Mouse (Mus musculus): ENCODE data around the gene H2-Ab1. TPM values are rescaled to one million over a fixed set of nuclear protein-coding genes. Genes with fewer than 3 reads are reported as not detected.

The H2-Ab1 gene
- polyA plus RNA-seq, 1 experiment from 2014 or later, result 13.5 TPM

GRCm38 (mm10) chr17:34272102-34272501 is 14.6 kb downstream of the H2-Ab1 start:
- H3K4me3 ChIP-seq (ENCODE audit: low read depth, low read length), result no peak overlapping the region
- no peak overlapping the region for H3K9ac ChIP-seq (ENCODE audit: low read depth, low read length)
- ATAC-seq (replicated peaks; ENCODE audit: insufficient number of reproducible peaks, low FRiP score, low TSS enrichment), result no peak
- H3K27ac ChIP-seq (ENCODE audit: low read depth, low read length), result no peak overlapping the region
- no peaks in the 10 kb centered on the region for H3K9me3 ChIP-seq (replicated peaks; ENCODE audit: control insufficient read depth, low read length)
- no peaks in the 10 kb centered on the region for H3K27me3 ChIP-seq (ENCODE audit: control insufficient read depth, insufficient read depth, low read length)
- H3K4me1 ChIP-seq (ENCODE audit: control insufficient read depth, insufficient read depth, low read length), result no peaks in the 10 kb centered on the region
- H3K36me3 ChIP-seq (ENCODE audit: control insufficient read depth, insufficient read depth, low read length), result no peaks in the 10 kb centered on the region
- 83% methylated on average over 1 of the region's 1 CpGs for WGBS (ENCODE audit: insufficient replicate concordance)
- no peak overlapping the region for H3K4me2 ChIP-seq

GRCm38 (mm10) chr17:34280499-34281038 is 23.1 kb downstream of the H2-Ab1 start:
- no peak overlapping the region for H3K27ac ChIP-seq (ENCODE audit: low read depth, low read length)
- no peak overlapping the region for H3K4me2 ChIP-seq
- peaks cover 6% of the 10 kb centered on the region; the same call in 1 of the 2 replicates for H3K27me3 ChIP-seq (ENCODE audit: control insufficient read depth, insufficient read depth, low read length)
- H3K9ac ChIP-seq (ENCODE audit: low read depth, low read length), result no peak overlapping the region
- no peaks in the 10 kb centered on the region for H3K4me1 ChIP-seq (ENCODE audit: control insufficient read depth, insufficient read depth, low read length)
- H3K9me3 ChIP-seq (replicated peaks; ENCODE audit: control insufficient read depth, low read length), result no peaks in the 10 kb centered on the region
- no peak overlapping the region for H3K4me3 ChIP-seq (ENCODE audit: low read depth, low read length)
- WGBS (ENCODE audit: insufficient replicate concordance), result 79% methylated on average over 1 of the region's 1 CpGs
- ATAC-seq (replicated peaks; ENCODE audit: insufficient number of reproducible peaks, low FRiP score, low TSS enrichment), result no peak
- H3K36me3 ChIP-seq (ENCODE audit: control insufficient read depth, insufficient read depth, low read length), result no peaks in the 10 kb centered on the region

GRCm38 (mm10) chr17:34281836-34282235 is 24.3 kb downstream of the H2-Ab1 start:
- 63% methylated on average over 1 of the region's 1 CpGs for WGBS (ENCODE audit: insufficient replicate concordance)
- Histone ChIP-seq H3K27me3 (ENCODE audit: control insufficient read depth, insufficient read depth, low read length) (peaks cover 6% of the 10 kb centered on the region; the same call in 1 of the 2 replicates), H3K4me2 (no peak overlapping the region), H3K27ac (ENCODE audit: low read depth, low read length) (no peak overlapping the region), H3K4me1 (ENCODE audit: control insufficient read depth, insufficient read depth, low read length) (no peaks in the 10 kb centered on the region), H3K4me3 (ENCODE audit: low read depth, low read length) (no peak overlapping the region), H3K9ac (ENCODE audit: low read depth, low read length) (no peak overlapping the region), H3K36me3 (ENCODE audit: control insufficient read depth, insufficient read depth, low read length) (no peaks in the 10 kb centered on the region), H3K9me3 (replicated peaks; ENCODE audit: control insufficient read depth, low read length) (no peaks in the 10 kb centered on the region)
- ATAC-seq (replicated peaks; ENCODE audit: insufficient number of reproducible peaks, low FRiP score, low TSS enrichment), result no peak

GRCm38 (mm10) chr17:34285371-34285770 is 27.9 kb downstream of the H2-Ab1 start:
- H3K4me2 ChIP-seq, result no peak overlapping the region
- H3K9ac ChIP-seq (ENCODE audit: low read depth, low read length), result no peak overlapping the region
- no peak overlapping the region for H3K4me3 ChIP-seq (ENCODE audit: low read depth, low read length)
- ATAC-seq (replicated peaks; ENCODE audit: insufficient number of reproducible peaks, low FRiP score, low TSS enrichment), result no peak
- H3K4me1 ChIP-seq (ENCODE audit: control insufficient read depth, insufficient read depth, low read length), result no peaks in the 10 kb centered on the region
- peaks cover 6% of the 10 kb centered on the region; the same call in 1 of the 2 replicates for H3K27me3 ChIP-seq (ENCODE audit: control insufficient read depth, insufficient read depth, low read length)
- 68% methylated on average over 4 of the region's 4 CpGs for WGBS (ENCODE audit: insufficient replicate concordance)
- H3K36me3 ChIP-seq (ENCODE audit: control insufficient read depth, insufficient read depth, low read length), result no peaks in the 10 kb centered on the region
- no peaks in the 10 kb centered on the region for H3K9me3 ChIP-seq (replicated peaks; ENCODE audit: control insufficient read depth, low read length)
- H3K27ac ChIP-seq (ENCODE audit: low read depth, low read length), result no peak overlapping the region

- WGBS (ENCODE audit: insufficient replicate concordance), result 40% methylated on average over 4 of the region's 4 CpGs
- no peak for ATAC-seq (replicated peaks; ENCODE audit: insufficient number of reproducible peaks, low FRiP score, low TSS enrichment)
- H3K4me3 ChIP-seq (ENCODE audit: low read depth, low read length), result no peak overlapping the region
- no peak overlapping the region for H3K9ac ChIP-seq (ENCODE audit: low read depth, low read length)
- no peaks in the 10 kb centered on the region for H3K36me3 ChIP-seq (ENCODE audit: control insufficient read depth, insufficient read depth, low read length)
- 0 out of 2 replicates have a peak, but pooled peaks cover 3% of the 10 kb centered on the region for H3K27me3 ChIP-seq (ENCODE audit: control insufficient read depth, insufficient read depth, low read length)
- no peak overlapping the region for H3K4me2 ChIP-seq
- H3K9me3 ChIP-seq (replicated peaks; ENCODE audit: control insufficient read depth, low read length), result no peaks in the 10 kb centered on the region
- H3K4me1 ChIP-seq (ENCODE audit: control insufficient read depth, insufficient read depth, low read length), result no peaks in the 10 kb centered on the region
- no peak overlapping the region for H3K27ac ChIP-seq (ENCODE audit: low read depth, low read length)
These were observed 28.4 kb downstream of the H2-Ab1 start for GRCm38 (mm10) chr17:34285848-34286247.

GRCm38 (mm10) chr17:34286501-34286900 is 29.0 kb downstream of the H2-Ab1 start:
- H3K4me3 ChIP-seq (ENCODE audit: low read depth, low read length), result no peak overlapping the region
- H3K4me2 ChIP-seq, result no peak overlapping the region
- no peak for ATAC-seq (replicated peaks; ENCODE audit: insufficient number of reproducible peaks, low FRiP score, low TSS enrichment)
- H3K4me1 ChIP-seq (ENCODE audit: control insufficient read depth, insufficient read depth, low read length), result no peaks in the 10 kb centered on the region
- H3K36me3 ChIP-seq (ENCODE audit: control insufficient read depth, insufficient read depth, low read length), result no peaks in the 10 kb centered on the region
- no peak overlapping the region for H3K9ac ChIP-seq (ENCODE audit: low read depth, low read length)
- no peak overlapping the region for H3K27ac ChIP-seq (ENCODE audit: low read depth, low read length)
- WGBS (ENCODE audit: insufficient replicate concordance), result 58% methylated on average over 5 of the region's 5 CpGs
- no peaks in the 10 kb centered on the region for H3K27me3 ChIP-seq (ENCODE audit: control insufficient read depth, insufficient read depth, low read length)
- H3K9me3 ChIP-seq (replicated peaks; ENCODE audit: control insufficient read depth, low read length), result no peaks in the 10 kb centered on the region

GRCm38 (mm10) chr17:34286999-34287398 is 29.5 kb downstream of the H2-Ab1 start:
- WGBS (ENCODE audit: insufficient replicate concordance), result 60% methylated on average over 6 of the region's 6 CpGs
- no peaks in the 10 kb centered on the region for H3K27me3 ChIP-seq (ENCODE audit: control insufficient read depth, insufficient read depth, low read length)
- H3K27ac ChIP-seq (ENCODE audit: low read depth, low read length), result no peak overlapping the region

GRCm38 (mm10) chr17:34287648-34288047 is 30.2 kb downstream of the H2-Ab1 start, which contains the start of gene H2-Aa:
Gene H2-Aa, minus strand, starts transcription at chr17:34287823.
- no peaks in the 10 kb centered on the region for H3K9me3 ChIP-seq (replicated peaks; ENCODE audit: control insufficient read depth, low read length)
- no peaks in the 10 kb centered on the region for H3K36me3 ChIP-seq (ENCODE audit: control insufficient read depth, insufficient read depth, low read length)
- 15% methylated on average over 8 of the region's 8 CpGs for WGBS (ENCODE audit: insufficient replicate concordance)
- no peaks in the 10 kb centered on the region for H3K4me1 ChIP-seq (ENCODE audit: control insufficient read depth, insufficient read depth, low read length)
- no peak within 1 kb of the TSS for H3K4me3 ChIP-seq (ENCODE audit: low read depth, low read length)
- no peak within 1 kb of the TSS for H3K4me2 ChIP-seq
- H3K27me3 ChIP-seq (ENCODE audit: control insufficient read depth, insufficient read depth, low read length), result no peaks in the 10 kb centered on the region
- H3K27ac ChIP-seq (ENCODE audit: low read depth, low read length), result no peak within 1 kb of the TSS
- no peak for ATAC-seq (replicated peaks; ENCODE audit: insufficient number of reproducible peaks, low FRiP score, low TSS enrichment)
- no peak within 1 kb of the TSS for H3K9ac ChIP-seq (ENCODE audit: low read depth, low read length)

More at GRCm38 (mm10) chr17:34286999-34287398, 29.5 kb downstream of the H2-Ab1 start:
- Histone ChIP-seq H3K9ac (ENCODE audit: low read depth, low read length) (no peak overlapping the region), H3K9me3 (replicated peaks; ENCODE audit: control insufficient read depth, low read length) (no peaks in the 10 kb centered on the region), H3K4me1 (ENCODE audit: control insufficient read depth, insufficient read depth, low read length) (no peaks in the 10 kb centered on the region), H3K36me3 (ENCODE audit: control insufficient read depth, insufficient read depth, low read length) (no peaks in the 10 kb centered on the region), H3K4me3 (ENCODE audit: low read depth, low read length) (no peak overlapping the region), H3K4me2 (no peak overlapping the region)
- no peak for ATAC-seq (replicated peaks; ENCODE audit: insufficient number of reproducible peaks, low FRiP score, low TSS enrichment)

- Histone ChIP-seq H3K27ac (ENCODE audit: low read depth, low read length) (no peak overlapping the region), H3K27me3 (ENCODE audit: control insufficient read depth, insufficient read depth, low read length) (no peaks in the 10 kb centered on the region), H3K4me3 (ENCODE audit: low read depth, low read length) (no peak overlapping the region), H3K36me3 (ENCODE audit: control insufficient read depth, insufficient read depth, low read length) (no peaks in the 10 kb centered on the region), H3K9ac (ENCODE audit: low read depth, low read length) (no peak overlapping the region), H3K9me3 (replicated peaks; ENCODE audit: control insufficient read depth, low read length) (no peaks in the 10 kb centered on the region), H3K4me2 (no peak overlapping the region), H3K4me1 (ENCODE audit: control insufficient read depth, insufficient read depth, low read length) (no peaks in the 10 kb centered on the region)
- 66% methylated on average over 3 of the region's 3 CpGs for WGBS (ENCODE audit: insufficient replicate concordance)
- no peak for ATAC-seq (replicated peaks; ENCODE audit: insufficient number of reproducible peaks, low FRiP score, low TSS enrichment)
These were observed 30.6 kb downstream of the H2-Ab1 start for GRCm38 (mm10) chr17:34288131-34288530.

Measured in heart, embryonic 11.5 days (tissue).